Mouse (Mus musculus): ENCODE results near the gene Negr1.

GRCm38 (mm10) chr3:156923159-156923558 is 361.6 kb downstream of the Negr1 start:
- no peak for TF ChIP-seq CTCF (IDR thresholded peaks at IDR 0.05; ENCODE audit: low read depth)
- no peak for TF ChIP-seq EP300 (IDR thresholded peaks at IDR 0.05; ENCODE audit: low read depth)

Data from liver, postnatal 0 days (tissue).